Mouse (Mus musculus): ENCODE results near the gene Prkag1.

Prkag1 gene

DNA sequence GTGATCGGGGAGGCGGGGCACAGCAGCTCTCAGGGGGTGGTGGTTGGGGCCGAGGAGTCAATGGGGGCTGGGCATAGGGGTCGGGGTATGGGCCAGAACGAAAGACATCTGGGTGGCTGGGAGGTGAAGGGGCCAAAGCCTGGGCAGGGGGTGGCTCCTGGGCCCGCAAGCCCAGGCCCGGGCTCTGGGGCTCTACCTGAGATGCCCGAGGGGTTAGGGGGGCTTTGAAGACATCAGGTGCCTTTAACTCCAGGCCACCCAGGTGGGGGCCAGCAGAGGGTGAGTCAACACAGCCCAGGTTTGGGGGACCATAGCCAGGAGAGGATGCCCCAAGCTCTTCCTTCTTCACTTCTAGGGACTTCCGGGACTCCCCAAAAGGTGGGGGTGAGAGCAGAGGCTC is 21.4 kb upstream of the Prkag1 start:
- DNase-seq = no peak

- DNase-seq = no peak
These were observed 20.8 kb upstream of the Prkag1 start for GRCm38 (mm10) chr15:98852071-98852470.

DNA sequence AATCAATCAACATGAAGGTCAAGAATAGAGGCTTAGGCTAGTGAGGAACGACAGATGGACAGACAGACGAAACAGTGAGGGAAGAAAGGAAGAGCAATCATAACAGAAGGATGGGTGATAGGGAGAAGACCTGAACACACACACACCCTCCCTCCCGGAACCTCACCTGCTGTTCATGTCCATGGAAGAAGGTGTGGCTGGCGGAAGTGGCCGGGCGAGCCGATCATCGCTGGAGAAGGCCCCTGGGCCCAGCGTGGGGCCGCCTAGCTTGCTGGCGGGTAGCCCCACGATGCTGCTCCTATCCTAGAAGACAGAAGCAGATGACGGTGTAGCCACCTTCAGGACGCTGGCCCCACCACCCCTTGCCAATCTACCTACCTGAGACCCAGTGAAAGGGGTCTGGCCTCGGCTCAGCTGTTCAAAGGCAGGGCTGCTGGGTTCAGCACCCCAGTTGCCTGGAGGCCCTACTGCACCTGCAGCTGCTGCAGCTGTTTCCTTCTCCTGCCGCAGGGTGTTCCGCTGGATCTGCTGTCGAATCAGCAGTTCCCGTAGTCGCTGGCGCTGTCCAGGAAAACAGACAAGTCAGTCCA is 20.0 kb upstream of the Prkag1 start:
- no peak for DNase-seq

DNA sequence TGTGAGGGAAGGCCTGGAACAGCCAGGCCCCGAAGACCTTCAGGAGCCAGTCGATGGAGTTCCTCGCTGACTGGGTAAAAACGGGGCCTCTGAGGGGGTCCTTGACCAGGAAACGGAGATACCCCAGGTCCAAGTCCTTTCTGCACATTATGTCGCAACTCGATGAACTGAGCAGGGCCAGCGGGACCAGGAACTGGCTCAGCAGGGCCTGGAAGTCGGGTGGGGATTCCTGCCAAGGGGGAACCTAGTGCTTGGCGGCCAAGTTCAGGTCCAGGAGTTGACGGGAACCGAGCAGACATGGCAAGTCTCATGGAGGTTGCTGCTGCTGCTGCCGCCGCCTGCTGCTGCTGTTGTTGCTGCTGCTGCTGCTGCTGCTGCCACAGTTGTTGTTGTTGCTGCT is 19.3 kb upstream of the Prkag1 start:
- DNase-seq = no peak

DNA sequence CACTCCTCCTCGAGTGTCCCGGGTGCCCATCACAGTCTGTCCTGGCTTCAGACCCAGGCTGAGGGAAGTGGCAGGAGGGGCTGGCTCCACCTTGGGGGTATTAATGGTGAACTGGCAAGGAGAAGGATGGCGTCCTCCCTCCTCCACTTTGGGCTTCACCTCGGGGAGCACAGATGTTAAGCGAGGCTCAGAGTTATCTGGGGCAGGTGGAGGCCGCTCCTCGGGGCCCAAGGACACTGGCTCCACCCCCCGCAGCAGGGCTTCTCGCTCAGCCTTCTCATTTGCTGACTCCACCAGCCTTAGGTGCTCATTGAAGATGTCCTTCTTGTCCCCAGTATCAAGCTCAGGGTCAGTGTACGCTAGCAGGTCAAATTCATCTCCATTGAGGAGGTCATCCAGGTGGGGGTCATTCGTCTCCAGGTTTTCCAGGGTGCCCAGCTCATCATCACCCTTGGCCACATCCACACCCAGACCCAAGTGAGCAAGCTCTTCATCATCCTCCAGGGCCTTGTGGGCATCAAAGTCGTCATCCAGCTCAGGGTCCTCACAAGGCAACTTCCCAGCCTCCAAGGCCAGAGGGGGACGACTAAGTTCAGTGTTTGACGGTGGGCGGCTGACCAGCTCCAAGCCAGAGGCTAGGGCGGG is 18.8 kb upstream of the Prkag1 start:
- no peak for DNase-seq

DNA sequence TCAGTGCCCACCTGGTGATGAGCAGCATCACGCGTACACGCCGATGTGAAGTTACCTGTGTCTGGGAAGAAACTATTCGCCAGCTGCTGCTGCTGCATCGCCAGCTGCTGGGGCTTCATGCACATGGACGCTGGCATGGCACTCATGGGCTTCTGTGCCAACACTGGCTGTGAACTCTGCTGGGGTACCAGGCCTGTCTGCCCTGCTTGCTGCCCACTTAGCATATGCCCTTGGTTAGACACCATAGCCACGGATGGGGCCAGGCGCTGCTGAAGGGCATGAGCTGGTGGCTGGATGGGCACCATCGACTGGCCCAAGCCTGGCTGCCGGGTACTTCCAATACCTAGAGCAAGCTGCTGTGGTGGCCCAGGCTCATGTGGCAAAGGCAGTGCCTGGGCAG is 17.8 kb upstream of the Prkag1 start:
- peak in 1 of 2 experiments; percentile 26 for DNase-seq

DNA sequence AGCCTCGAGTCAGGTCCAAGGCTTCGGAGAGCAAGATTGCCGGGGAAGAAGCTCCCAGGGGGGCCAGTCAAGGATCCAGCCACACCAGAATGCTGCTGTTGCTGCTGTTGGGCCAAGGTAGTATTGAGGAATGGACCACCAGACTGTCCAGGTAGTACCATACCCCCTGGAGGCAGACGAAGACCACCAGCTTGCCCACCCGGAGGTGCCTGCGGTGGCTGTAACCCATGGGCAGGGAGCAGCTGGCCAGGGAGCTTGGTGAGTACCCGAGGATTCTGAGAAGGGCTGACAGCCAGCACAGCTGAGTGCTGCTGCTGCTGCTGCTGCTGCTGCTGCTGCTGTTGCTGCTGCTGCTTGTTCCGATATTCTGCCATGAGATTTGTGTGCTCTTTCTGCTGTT is 14.8 kb upstream of the Prkag1 start:
- no peak for DNase-seq

DNA sequence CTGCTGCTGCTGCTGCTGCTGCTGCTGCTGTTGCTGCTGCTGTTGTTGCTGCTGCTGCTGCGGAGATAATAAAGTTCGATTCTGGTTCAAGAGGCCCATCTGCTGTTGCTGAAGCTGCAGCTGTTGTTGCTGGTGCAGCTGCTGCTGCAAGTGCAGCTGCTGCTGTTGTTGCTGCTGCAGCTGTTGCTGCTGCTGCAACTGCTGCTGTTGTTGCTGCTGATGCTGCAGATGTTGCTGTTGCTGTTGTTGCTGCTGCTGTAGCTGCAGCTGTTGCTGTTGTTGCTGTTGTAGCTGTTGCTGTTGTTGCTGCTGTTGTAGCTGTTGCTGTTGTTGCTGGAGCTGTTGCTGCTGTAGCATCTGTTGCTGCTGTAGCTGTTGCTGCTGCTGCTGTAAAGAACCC is 13.8 kb upstream of the Prkag1 start:
- no peak for DNase-seq

- DNase-seq = no peak
These were observed 12.4 kb upstream of the Prkag1 start for GRCm38 (mm10) chr15:98843595-98844223.

- no peak for DNase-seq
These were observed 8.6 kb upstream of the Prkag1 start for GRCm38 (mm10) chr15:98839671-98840585.

DNA sequence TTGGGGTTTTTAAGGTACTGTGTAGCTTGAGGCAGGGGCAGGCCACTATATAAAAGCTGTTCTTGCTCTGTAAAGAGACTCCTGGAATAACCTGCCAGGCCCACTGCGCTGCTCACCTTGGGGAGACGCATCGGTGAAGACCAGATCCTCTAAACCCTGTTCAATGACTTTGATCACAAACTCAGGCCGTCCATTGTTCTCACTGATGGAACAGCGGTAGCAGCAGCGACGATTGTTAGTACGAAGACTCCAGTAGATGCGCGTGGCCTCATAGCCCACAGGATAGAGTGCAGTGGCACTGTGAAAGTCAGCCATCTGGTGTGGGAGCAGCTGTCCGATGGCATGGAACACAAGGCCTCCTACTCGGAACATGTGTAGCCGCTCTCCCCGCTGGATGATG is 7.8 kb upstream of the Prkag1 start:
- DNase-seq = no peak

GRCm38 (mm10) chr15:98837743-98838103 is 6.4 kb upstream of the Prkag1 start:
- no peak for DNase-seq

- DNase-seq = no peak
These were observed 5.9 kb upstream of the Prkag1 start for GRCm38 (mm10) chr15:98837006-98837742.

DNA sequence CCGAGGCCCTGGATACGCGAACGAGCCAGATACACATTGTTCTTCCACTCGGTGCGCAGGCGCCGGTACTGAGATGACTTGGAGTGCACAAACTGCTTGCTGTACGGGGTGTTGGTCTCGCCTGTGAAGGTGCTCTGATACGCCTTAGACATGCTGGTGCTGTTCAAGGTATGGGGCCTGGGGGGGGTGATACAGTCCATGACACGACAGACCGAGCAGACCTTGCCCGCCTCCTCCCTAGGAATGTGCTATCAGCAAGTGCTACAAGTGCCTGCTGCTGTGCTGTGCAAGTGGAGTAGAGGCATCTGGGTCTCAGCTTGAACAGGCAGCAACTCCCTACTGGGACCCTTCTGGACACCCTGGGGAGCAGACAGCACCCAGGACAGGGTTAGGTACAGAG is 4.0 kb upstream of the Prkag1 start:
- no peak for DNase-seq

DNA sequence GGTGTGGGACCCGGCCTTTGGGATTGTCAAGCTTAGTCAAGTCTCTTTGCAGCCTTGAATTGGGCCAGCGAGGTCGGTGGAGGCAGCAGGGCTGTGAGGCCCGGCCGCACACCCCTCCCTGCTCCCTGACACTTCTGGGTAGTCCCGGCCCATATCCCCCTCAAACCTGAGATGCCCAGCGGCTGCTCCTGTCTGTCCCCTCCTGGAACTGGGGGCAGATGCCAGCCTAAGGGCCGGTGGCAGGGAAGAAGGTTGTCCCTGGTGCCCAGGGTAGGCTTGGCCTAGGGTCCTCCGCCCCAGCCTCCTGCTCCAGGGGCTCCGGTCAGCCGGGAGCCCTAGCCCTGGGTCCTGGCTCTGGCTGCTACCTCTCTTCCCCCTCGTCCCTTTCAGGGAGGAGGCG is 2.7 kb upstream of the Prkag1 start:
- DNase-seq = no peak

DNA sequence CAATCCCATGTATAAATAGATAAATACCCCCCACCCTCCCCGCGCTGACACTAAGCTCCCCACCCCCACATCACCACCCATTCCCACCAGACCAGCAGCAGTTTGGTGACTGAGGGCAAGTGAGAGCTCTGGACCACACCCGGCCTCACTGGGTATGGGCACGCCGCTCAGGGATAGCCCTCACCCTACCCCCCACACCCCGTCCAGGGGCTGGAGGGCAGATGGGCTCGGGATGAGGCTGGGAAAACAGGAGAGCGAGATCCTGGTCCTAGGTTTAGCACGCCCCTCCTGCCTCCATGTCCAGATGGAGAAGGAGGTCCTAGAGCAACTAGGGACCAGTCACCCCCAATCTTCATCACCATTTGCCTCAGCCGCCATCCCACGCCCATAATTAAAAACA is 2.0 kb upstream of the Prkag1 start:
- no peak for DNase-seq

- DNase-seq = no peak
These were observed 1.1 kb upstream of the Prkag1 start for GRCm38 (mm10) chr15:98832161-98833058.

GRCm38 (mm10) chr15:98831684-98832035 is 339 bp upstream of the Prkag1 start:
- DNase-seq = no peak

- no peak for DNase-seq
These were observed 3.7 kb downstream of the Prkag1 start for GRCm38 (mm10) chr15:98827611-98828011.

DNA sequence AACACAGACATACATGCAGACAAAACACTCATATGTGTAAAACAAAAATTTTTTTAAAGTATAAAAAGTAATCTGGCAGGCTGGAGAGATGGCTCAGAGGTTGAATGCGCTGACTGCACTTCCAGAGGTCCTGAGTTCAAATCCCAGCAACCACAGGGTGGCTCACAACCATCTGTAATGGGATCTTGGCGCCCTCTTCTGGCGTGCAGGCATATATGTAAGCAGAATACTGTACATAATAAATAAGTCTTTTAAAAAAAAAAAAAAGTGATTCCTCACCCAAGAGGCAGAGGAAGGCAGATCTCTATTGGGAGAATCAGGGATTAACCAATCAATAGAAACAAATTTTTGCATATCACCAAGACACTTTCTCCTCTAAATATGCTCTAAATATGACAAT is 7.9 kb downstream of the Prkag1 start:
- no peak for DNase-seq

DNA sequence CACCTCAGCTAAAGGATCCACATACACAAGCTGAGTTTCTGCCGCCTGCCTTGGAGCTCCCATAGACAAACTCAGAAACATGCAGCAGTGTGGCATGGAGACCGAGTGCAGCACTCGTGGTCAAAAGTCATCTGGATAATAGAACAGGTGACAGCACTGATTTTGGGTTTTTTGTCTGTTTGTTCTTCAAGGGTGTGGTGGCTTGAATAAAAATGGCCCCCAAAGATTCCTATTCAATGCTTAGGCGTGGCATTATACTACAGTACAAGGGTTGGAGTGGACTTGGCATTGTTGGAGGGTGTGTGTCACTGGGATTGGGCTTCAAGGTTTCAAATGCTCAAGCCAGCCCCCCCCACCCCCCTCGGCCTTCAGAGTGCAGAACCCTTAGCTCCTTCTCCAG is 9.2 kb downstream of the Prkag1 start:
- DNase-seq = no peak

GRCm38 (mm10) chr15:98821403-98821802 is 9.9 kb downstream of the Prkag1 start:
- no peak for DNase-seq
